Mouse (Mus musculus) kidney, postnatal 14 days (tissue): ENCODE data around the gene Ptpre.
"Not testable (repeated sequence)": the region's sequence is repeated elsewhere in the genome, so short reads cannot be mapped to it uniquely, and the experiment has no call there.

Source experiments
- DNase-seq: peaks from one replicate; pipeline ENCODE4 v3.0.0; 2022; ENCODE audit warnings: mixed read lengths

The Ptpre gene

DNA sequence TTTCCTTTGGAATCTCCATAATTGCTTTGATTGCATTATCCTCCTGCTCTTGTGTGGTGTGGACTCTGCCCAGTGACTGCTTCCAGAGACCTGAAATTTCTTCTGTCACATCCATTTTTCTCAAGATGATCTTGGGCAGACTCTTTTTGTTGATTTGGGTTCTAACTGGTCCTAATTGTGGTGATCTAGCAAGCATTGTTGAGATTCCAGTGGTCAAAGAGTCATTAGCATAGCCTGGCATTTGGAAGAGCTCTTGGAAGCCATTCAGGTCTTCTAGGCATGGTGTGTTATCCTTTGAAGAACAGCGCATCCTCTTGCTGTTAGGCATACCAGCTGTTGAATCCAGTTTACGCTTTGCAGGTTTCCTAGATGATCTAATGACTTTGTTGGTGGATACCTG, 161.1 kb downstream of the Ptpre start:
- DNase-seq = no peak

DNA sequence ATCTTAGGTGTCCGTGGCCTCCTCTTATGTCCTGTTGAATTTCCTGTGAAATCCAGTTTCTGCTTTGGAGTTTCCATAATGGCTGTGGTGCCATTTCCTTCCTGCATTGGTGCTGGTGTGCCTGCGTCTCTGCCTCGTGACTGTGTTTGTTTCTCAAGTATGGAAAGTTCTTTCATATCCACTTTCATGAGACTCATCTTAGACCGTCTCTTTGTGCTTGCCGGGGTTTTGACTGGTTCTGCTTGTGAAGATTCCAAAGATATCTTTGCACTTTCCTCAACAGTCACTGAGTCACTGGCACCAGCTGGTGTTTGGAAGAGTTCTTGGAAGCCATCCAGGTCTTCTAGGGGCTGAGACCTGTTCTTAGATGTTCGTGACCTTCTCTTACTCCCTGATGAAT, 162.1 kb downstream of the Ptpre start:
- DNase-seq = not testable (repeated sequence)

DNA sequence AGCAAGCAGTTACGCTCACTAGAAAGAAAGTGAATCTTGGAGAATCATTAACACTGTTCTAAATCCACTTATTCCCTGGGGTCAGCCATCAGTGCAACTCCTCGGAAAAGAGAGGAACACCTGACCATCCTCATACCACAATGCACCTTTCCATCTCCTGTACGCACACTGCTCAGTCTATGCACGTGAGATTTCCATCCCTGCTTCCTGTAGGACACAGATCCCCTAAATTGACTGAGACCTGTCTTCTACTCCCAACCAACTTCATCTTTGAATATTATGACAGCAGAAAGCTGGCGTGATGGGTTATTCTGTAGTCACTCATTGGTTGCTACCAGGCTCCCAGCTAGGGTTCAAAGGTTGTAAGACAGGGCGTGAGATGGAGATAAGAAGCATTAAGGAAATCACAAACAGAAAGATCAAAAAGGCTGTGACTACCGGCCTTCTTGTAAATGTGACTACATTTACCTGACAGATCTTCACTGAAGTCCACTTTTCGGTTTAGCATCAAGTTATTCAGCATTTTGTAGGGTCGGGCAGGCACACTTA, 166.4 kb downstream of the Ptpre start:
- DNase-seq = no peak

DNA sequence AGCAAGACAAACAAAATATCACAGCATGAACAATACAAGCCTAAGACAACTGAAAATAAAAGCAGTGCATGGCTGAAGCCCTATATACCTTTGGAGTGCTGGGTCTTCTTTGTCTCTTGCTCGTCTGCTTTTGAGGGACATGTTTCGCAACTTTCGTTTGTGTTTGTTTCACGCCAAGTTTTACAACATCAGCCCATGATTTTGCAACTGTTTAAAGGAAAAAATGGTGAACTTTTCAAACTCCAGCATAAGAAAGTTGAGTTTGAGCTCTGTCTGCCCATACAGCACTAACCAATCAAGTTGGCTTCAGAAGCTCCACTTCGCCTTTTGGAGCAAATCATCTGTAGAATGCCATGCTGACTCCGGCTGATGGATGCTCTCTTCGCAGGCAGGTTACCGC, 167.0 kb downstream of the Ptpre start:
- no peak for DNase-seq

DNA sequence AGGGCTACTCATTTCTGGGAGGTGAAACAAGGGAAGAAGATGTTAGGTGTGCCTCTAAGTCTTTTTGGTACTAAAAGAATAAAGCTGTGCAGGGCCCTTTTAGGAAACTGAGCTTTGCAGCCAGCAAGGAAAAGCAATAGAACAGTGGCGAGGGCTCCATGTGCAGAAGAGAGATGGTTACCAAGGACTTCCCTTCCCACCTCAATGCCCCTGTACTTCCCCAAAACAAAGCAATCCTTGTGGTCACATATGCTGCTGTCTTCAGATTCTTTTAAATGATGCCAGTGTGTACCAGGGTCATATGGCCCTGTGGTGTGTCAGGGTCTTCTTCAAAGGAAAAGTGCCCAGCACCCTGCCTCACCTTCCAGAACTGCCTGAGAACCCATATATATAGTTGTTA, 167.8 kb downstream of the Ptpre start:
- DNase-seq = no peak

DNA sequence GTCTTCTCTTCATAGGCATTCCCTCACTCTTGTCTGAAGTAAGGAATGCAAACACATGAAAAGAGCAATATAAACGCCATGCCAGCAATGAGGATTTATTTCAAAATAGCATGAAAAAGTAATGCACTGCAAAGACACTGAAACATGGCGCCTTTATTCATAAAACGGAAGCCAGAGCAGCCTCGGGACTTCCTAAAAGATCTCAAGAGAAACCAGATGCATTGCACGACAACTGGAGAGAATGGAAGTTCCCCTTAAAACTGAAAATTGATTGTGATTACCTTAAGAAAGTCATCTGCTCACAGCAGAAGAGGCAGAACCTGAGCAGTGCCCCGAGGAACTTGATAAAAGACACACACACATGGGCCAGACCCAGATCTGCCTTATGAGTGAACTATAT, 168.5 kb downstream of the Ptpre start:
- no peak for DNase-seq

DNA sequence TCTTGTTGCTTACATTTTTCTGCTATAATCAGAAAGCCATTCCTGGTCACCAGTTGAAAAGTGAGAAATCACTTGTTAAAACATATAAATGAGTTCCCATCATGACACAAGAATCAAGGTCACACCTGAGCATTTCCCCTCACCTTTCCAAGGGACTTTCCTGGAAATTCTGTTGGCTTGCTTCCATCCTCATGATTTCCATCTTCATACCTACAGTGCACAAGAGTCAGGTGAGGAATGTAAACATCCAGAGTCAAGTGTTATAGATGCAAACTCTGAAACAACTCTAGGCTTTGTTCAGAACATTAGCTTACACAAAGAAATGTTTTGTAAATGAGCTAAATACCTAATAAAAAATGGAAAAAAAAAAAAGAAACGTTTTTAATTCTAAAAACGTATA, 173.4 kb downstream of the Ptpre start:
- no peak for DNase-seq

DNA sequence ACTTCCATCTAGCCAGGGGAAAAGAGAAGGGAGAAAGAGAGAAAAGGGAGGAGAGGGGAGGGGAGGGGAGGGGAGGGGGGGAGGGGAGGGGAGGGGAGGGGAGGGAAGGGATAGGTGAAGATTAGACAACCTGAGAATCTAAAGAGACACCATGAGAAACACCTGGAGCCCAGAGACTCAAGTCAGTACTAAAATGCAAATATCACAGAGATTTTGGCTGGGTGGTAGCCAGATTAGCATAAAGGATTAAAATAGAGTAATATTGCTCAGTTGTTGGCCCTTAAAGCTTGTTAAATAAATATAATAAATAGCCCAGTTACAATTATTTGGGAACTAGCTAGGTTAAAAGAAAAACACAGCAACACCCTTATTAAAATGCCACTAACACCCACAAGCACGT, 175.3 kb downstream of the Ptpre start:
- DNase-seq = no peak

DNA sequence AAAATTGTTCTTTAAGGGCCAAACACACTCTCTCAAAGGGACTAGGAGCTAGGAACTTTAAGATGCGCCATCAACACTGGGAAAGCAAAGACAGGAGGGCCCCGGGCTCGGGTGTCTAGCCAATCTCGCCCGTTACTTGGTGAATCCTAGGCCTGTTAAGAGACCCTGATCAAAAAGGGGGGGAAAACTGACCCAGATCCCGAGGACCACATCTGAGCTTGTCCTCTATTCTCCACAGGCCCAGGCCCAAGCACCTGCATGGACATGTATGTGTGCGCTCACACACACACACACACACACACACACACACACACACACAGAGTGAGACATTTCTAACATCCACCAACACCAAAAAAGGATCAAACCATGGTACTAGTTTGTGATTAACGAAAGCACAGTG, 176.0 kb downstream of the Ptpre start:
- DNase-seq = no peak

DNA sequence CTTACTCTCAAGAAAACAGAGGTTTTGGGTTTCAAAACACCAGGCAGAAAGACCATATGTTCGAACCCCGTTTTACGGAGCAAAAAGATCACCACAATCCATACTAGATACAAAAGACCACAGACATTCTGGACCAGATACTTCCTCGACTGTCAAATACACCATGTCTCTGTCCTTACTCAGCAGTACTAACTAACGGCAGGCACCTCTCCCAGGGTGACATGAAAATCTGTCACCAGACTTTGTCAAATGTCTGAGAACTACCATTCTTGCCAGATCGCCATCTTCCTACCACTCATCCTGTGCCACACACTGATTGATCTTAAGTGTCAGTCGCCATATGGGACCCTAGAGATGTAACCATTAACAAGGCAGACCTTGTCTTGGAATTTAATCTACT, 177.9 kb downstream of the Ptpre start:
- no peak for DNase-seq

DNA sequence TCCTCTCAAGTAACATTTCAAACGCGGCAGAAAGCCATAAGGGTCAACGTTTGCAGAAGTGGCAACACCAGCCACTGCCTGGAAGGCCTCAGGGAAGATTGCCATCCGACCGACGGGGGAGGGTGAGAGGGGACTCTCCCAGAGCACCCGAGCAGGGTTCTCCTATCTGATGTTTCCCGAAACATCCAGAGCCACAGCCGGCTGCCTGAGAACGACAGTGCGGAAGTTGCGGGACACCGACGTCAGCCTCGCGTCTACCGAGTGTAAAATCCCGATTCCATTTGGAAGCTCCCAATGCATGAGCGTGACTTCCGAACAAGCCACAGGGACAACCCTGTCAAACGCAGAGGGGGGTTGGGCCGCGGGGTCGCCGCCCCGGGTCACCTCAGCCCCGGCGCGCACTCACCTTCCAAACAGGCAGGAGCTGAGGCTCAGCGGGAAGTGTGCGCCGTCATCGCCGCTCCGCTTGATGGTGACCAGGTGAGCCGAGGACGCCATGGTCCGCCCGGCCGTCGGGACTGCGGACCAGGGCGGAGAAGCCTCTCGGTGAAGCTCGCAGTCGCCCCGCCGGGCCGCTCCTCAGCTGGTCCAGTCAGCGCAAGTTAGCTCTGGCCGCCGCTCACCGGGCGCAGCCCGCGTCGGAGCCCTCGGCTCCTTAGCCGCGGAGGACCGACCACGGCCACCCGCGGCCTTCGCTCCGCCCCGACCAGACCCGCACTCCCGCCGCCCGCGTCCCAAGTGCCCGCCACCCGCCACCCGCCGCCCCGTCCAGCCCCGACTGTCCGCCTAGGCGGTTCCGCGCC, 178.6 kb downstream of the Ptpre start, which contains the start of gene Mki67:
Gene Mki67 (minus strand): TSS at position 720 of the 803 bp plus-strand sequence.
- DNase-seq = peak; percentile 37

DNA sequence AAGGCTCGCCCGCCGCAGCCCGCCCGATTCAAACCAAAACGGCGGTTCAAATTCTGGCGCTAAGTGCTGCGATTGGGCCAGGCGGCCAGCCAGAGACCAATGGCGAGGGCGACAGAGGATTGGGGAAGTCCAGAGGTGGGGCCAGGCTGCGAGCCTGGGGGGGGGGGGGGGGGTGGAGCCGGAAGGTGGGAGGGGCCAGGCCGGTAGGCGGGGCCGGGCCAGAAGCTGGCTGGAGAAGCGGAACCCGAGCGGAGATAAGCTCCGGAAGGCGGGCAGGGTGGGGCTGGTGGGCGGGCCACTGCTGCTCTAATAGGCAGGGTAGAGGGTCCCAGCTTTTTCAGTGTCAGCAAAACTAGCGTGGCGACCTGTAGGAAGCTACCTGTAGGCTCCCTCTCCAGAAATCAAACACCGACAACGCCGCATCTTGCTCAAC, 179.2 kb downstream of the Ptpre start:
- DNase-seq = peak; percentile 94

DNA sequence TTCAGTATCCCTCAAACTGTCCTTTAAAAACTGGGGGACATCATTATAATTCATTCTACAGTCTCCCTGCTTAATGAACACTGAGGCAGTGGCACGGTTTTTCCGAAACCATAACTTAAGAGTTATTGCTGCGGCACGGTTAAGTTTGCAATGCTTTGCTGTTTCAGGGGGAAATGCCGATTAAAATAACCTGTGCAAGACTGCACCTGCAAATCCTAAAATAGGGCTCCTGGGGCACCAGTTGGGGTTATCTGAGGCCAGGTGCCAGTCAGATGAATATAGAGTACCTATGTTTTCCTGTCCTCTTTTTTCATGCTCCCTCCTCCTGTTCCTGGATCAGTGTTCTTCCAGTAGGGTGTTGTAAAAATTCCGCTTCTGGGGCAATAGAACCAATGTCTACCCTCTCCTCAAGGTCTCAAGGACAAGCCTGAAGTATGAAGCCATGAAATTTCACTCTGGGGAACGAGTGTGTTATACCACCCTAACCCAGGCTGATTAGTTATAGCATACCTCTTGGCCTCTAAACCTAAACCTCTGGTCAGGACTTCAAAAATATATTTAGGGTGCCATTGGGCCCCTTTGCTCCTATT, 179.8 kb downstream of the Ptpre start:
- DNase-seq = no peak

DNA sequence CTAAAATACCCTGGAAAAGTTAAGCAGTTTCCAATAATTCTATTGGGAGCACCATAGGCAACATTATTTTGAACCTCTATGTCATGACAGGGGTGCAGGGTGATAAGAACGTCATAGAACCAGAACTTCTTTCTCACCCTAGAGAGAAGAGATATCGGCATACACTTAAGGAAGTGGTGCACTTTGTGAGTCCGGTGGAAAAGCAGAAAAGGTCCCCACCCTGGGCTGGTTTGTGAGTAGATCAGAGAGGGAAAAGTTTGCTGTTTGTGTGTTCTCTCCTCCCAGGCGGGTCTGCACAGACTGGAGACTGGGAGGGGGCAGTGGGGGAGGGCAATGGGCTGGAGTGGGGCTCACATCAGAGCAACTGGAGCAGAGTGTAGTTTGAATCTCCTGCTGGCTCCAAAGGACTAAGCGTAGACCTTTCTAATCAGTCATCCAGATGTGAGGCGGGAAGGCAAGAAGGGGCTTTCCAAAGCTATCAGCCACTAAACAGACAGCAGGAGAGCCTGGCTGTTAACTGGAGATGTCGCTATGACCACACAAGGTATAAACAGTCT, 184.2 kb downstream of the Ptpre start:
- DNase-seq = no peak

DNA sequence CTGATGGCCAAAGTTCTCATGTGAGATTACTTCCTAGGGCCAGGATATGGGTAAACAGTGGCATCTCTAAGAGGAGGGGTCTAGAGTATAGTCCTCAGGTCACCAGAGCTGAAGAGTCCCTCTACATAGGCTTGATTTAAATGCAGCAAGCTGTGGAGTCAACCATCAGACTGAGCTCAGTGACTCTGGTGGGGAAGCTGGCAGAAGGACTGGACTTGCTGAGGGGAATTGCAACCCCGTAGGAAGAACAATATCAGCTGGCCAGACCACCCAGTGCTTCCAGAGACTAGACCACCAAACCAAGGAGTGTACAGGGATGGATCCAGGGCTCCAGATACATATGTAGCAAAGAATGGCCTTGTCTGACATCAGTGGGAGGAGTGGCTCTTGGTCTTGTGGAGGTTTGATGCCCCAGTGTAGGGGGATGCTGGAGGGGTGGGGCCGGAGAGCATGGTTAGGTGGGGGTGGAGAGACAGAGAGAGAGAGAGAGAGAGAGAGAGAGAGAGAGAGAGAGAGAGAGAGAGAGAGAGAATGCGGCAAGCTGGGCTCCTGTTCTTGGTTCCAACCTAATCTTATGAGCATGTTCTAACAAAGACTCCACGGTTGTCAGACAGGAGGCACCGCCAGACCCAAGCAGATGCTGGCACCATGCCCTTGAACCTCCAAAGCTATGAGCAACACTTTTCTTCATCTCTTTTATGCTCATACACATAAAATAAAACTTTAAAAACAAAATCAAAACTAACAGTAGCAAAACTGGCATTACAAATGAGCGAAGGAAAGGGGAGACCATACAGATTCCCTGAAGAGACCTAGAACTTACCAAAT, 184.9 kb downstream of the Ptpre start:
- no peak for DNase-seq

DNA sequence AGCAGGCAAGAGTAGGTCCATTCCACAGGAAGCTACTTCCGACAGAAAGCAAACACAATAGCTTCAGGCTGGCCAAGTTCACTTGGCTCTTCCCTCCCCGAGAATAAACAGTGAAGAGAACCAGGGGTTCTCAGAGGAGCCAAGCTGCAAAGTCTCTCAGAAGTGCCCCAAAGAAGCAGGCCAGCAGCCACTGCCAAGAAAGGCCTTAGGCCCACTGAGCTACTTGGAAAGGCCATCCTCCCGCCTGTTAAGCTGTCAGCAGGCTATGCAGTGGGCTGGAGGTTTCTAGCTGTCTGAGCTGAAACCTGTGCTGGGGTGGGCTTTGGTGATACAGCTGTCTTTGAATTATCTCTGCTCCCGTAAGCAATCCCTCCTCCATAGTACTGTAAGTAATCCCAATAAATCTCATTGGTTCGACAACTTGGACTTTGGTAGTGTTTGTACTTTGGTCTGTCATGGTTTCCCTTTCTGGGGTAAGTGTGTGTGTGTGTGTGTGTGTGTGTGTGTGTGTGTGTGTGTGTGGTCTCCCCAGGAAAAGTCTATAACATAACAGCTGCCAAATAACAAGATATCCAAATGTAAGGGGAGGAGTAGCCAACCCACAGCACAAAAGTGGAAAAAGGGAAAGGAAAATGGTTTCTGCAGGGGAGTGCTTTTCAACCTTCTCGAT, 186.5 kb downstream of the Ptpre start:
- no peak for DNase-seq

DNA sequence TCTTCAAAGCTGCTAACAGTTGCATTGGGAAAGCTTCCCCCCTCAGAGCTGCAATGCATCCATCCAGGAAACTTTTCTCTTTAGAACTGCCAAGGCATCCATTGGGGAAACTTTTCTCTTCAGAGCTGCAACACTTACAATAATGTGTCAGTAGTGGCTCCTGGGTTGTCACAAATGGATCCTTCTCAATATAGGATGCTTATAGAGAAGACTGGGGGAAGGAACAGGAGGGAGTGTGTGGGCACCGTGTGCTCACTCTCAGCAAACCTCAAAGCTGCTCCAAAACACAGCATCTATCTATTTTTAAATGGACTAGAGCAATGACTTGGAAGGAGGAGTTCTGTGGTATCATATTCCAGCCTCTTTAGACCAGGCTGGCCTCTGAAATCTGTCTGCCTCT, 189.4 kb downstream of the Ptpre start:
- no peak for DNase-seq

DNA sequence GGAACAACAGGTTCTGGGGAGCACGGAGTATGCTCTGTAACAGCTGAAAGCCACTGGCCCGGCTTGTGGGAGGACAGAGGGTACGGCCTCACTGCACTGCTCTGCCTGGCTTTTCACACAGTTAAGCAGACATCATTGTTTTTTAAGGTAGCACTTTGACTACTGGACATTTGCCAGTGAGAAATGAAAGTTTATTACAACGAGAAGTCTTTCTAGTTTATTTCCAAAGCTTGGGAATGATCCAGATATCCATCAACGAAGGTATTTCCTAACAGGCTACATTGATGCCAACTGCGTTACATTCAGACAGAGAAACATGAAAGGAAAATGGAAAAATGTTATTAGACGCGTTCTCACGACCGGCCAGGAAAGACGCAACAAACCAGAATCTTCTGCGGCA, 190.8 kb downstream of the Ptpre start:
- DNase-seq = no peak

DNA sequence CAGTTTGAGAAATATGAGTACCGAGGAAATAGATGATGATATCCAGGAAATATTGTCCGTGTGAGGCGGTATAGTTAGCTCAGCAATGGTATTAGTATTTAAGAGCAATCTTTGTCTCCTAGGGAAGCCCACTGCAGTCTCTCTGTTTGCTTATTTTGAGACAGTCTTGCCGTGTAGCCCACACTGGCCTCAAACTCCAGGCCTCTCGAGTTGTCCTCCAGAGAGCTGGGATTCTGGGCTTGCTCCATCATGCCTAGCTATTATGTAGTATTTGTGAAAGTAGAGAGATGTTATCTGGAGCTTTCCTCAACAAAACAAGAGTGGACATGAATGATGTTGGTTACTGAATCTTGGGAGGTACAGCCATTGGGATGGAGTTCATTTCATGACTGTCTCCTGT, 197.1 kb downstream of the Ptpre start:
- DNase-seq = no peak

DNA sequence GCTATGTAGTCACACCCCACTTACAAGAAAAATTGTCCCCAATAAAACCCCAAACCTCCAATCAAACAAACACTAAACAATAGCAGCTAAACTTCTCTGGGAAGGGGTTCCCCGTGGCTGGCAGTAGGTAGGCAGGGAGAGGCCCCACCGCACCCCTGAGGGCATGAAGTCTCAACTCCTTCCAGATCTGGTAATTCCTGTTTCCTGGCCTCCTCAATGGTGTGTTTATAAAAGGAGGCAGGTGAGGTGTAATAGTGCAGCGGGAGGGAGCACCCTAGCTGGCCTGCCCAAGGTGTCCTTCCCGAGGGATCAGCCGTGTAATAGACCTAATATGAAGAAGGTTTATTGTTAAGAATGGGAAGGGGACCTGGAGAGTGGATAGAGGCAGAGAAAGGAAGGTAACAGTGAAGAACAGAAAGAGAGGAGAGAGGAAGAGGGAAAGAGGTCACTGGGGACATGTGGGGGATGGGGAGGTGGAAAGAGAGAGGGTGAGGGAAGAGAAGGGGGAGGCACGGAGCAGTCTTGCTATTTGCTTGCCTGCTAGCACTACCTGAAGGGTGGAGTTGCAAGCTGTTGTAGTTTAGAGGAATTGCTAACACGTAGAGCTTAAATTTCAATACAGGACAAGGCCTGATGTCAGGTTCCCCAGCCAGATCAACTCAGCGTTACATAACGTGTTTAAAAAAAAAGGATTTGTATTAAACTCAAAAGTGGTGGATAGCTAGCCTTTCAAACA, 197.8 kb downstream of the Ptpre start:
- peak; percentile 31 for DNase-seq
